Mouse (Mus musculus): Measurements from ENCODE around the gene St6gal1. TPM values are rescaled to one million over a fixed set of nuclear protein-coding genes. Genes with fewer than 3 reads are reported as not detected.
"Not testable (repeated sequence)": the region's sequence is repeated elsewhere in the genome, so short reads cannot be mapped to it uniquely, and the experiment has no call there.

Gene St6gal1
- 11.2 and 11.5 TPM in 2 replicates for polyA plus RNA-seq (2012; rRNA removed)

DNA sequence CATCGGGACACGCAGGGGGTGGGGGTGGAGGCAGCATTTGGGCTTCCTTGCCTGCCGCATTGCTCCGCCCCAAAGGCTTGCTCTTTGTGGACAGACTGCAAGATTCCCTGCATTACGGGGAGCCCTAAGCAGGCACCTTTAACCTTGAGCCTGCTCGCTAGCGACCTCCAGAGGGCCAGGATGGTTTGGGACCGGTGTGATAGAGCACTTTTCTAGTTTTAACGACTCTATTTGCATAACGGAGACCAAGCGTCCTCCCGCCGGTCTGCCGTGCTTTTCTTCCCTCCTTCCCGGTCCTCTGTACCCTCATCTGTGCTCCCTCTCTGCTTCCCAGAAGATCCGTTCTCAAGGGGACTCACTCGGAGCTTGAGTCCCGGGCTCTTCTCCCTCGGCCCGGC lies at the start of gene St6gal1:
St6gal1 (plus strand) TSS at position 70 of the 398 bp plus-strand sequence.
- peak; percentile 63 to 69 for DNase-seq
- TF ChIP-seq POLR2A (IDR thresholded peaks at IDR 0.05; ENCODE audit: borderline replicate concordance, insufficient read depth, low read length) = no peak
- peak; percentile 55 for TF ChIP-seq CTCF (IDR thresholded peaks at IDR 0.05; ENCODE audit: borderline replicate concordance, insufficient read depth, low read depth, low read length)
- Histone ChIP-seq H3K27ac (ENCODE audit: insufficient read depth, low read length) (no peak within 1 kb of the TSS), H3K4me1 (ENCODE audit: control insufficient read depth, insufficient read depth, low read length) (no peaks in the 10 kb centered on the region; the same call in 1 of the 2 replicates), H3K4me3 (replicated peaks; ENCODE audit: insufficient read depth, low read depth, low read length) (peak within 1 kb of the TSS; percentile 71), H3K27me3 (ENCODE audit: control insufficient read depth, insufficient read depth, low read length) (no peaks in the 10 kb centered on the region; the same call in 1 of the 2 replicates)
- under 1% methylated on average over 20 of the region's 20 CpGs for WGBS

DNA sequence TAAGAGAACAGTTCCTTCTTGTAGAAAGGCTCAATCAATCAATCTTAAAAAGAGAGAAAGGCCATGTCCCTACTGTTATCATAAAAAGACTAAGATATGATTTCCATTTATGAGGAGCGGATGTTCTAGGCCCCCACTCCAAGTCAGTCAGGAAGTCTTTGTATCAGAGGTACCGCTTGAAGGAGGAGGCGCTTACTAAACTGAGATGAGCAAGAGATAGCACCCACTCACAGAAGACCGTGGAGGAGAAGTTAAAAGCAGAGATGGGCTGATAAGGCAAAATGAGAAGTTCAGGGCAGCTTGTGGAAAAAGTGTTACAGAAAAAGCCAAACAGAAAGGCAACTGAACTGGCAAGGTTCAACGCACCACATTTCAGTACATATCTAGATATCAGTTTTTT lies 49.7 kb upstream of the St6gal1 start:
- no peak for TF ChIP-seq POLR2A (IDR thresholded peaks at IDR 0.05; ENCODE audit: borderline replicate concordance, insufficient read depth, low read length)
- Histone ChIP-seq H3K4me1 (ENCODE audit: control insufficient read depth, insufficient read depth, low read length) (no peaks in the 10 kb centered on the region), H3K27ac (ENCODE audit: insufficient read depth, low read length) (no peak overlapping the region), H3K27me3 (ENCODE audit: control insufficient read depth, insufficient read depth, low read length) (no peaks in the 10 kb centered on the region), H3K4me3 (replicated peaks; ENCODE audit: insufficient read depth, low read depth, low read length) (no peak overlapping the region)
- no peak for DNase-seq
- 93% methylated on average over 5 of the region's 5 CpGs for WGBS

- WGBS = 62% methylated on average over 3 of the region's 3 CpGs
- Histone ChIP-seq H3K27me3 (ENCODE audit: control insufficient read depth, insufficient read depth, low read length) (no peaks in the 10 kb centered on the region), H3K27ac (ENCODE audit: insufficient read depth, low read length) (no peak overlapping the region), H3K4me1 (ENCODE audit: control insufficient read depth, insufficient read depth, low read length) (no peaks in the 10 kb centered on the region), H3K4me3 (replicated peaks; ENCODE audit: insufficient read depth, low read depth, low read length) (no peak overlapping the region)
- no peak for DNase-seq
- TF ChIP-seq POLR2A (IDR thresholded peaks at IDR 0.05; ENCODE audit: borderline replicate concordance, insufficient read depth, low read length) = no peak
- no peak for TF ChIP-seq CTCF (IDR thresholded peaks at IDR 0.05; ENCODE audit: borderline replicate concordance, insufficient read depth, low read depth, low read length)
These were observed 48.6 kb upstream of the St6gal1 start for GRCm38 (mm10) chr16:23175956-23176355.

- no peak for DNase-seq
- 95% methylated on average over 2 of the region's 2 CpGs for WGBS
- Histone ChIP-seq H3K27ac (ENCODE audit: insufficient read depth, low read length) (no peak overlapping the region), H3K4me1 (ENCODE audit: control insufficient read depth, insufficient read depth, low read length) (no peaks in the 10 kb centered on the region), H3K27me3 (ENCODE audit: control insufficient read depth, insufficient read depth, low read length) (no peaks in the 10 kb centered on the region), H3K4me3 (replicated peaks; ENCODE audit: insufficient read depth, low read depth, low read length) (no peak overlapping the region)
- no peak for TF ChIP-seq POLR2A (IDR thresholded peaks at IDR 0.05; ENCODE audit: borderline replicate concordance, insufficient read depth, low read length)
- no peak for TF ChIP-seq CTCF (IDR thresholded peaks at IDR 0.05; ENCODE audit: borderline replicate concordance, insufficient read depth, low read depth, low read length)
These were observed 46.7 kb upstream of the St6gal1 start for GRCm38 (mm10) chr16:23177856-23178255.

DNA sequence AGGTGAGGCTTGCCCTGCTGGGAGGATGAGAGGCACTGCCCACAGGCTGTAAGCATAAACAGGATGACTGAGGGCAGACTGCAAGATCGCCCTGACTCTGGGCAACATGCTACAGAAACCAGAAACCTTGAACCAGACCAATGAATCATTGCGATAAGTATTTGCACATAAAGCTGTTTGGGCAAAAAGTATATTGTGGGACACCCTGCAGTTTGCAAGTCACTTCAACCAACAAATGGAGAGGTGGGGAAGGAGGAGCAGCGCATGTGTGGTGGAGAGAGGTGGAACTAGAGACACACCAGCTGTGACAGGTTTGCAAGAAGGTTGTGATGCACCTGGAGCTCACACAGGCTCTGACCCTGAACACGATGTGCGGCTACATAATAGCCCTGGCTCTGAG lies 45.7 kb upstream of the St6gal1 start:
- TF ChIP-seq CTCF (IDR thresholded peaks at IDR 0.05; ENCODE audit: borderline replicate concordance, insufficient read depth, low read depth, low read length) (no peak), POLR2A (IDR thresholded peaks at IDR 0.05; ENCODE audit: borderline replicate concordance, insufficient read depth, low read length) (no peak)
- 94% methylated on average over 5 of the region's 5 CpGs for WGBS
- H3K27me3 ChIP-seq (ENCODE audit: control insufficient read depth, insufficient read depth, low read length) = no peaks in the 10 kb centered on the region
- H3K4me3 ChIP-seq (replicated peaks; ENCODE audit: insufficient read depth, low read depth, low read length) = no peak overlapping the region
- no peaks in the 10 kb centered on the region for H3K4me1 ChIP-seq (ENCODE audit: control insufficient read depth, insufficient read depth, low read length)
- H3K27ac ChIP-seq (ENCODE audit: insufficient read depth, low read length) = no peak overlapping the region
- no peak for DNase-seq

DNA sequence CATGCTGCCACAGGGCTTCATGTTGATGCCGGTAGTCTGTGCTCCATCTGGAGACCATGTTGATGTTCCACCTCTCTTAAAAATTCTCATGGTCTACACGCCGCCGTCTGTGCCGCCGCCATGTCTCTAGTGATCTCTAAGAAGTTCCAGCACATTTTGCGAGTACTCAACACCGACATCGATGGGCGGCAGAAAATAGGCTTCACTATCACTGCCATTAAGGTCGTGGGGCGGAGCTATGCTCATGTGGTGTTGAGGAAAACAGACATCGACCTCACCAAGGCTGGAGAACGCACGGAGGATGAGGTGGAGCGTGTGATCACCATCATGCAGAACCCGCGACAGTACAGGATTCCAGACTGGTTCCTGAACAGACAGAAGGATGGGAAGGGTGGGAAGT lies 45.1 kb upstream of the St6gal1 start:
- H3K4me1 ChIP-seq (ENCODE audit: control insufficient read depth, insufficient read depth, low read length); H3K27ac ChIP-seq (ENCODE audit: insufficient read depth, low read length); DNase-seq; H3K4me3 ChIP-seq (replicated peaks; ENCODE audit: insufficient read depth, low read depth, low read length); H3K27me3 ChIP-seq (ENCODE audit: control insufficient read depth, insufficient read depth, low read length): not testable (repeated sequence)
- WGBS = 91% methylated on average over 18 of the region's 18 CpGs

DNA sequence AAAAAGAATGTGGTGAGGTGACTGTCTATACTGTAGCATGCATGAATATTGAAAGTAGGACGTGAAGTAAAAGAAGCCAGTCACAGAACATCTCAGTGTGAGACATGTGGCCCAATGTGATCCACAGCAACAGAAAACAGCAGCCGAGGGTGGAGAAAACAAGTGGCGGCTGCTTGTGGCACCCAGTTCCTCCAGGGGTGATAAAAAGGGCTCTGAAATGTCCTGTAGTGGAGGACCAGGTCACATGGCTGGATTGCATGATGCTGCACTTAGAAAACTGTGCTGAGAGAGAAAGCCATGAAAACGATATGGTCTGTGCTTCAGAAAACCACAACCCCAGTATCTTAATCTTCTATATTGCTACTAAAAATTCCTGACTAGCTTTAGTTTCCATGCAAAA lies 43.5 kb upstream of the St6gal1 start:
- H3K4me1 ChIP-seq (ENCODE audit: control insufficient read depth, insufficient read depth, low read length) = no peaks in the 10 kb centered on the region
- no peaks in the 10 kb centered on the region for H3K27me3 ChIP-seq (ENCODE audit: control insufficient read depth, insufficient read depth, low read length)
- no peak overlapping the region for H3K4me3 ChIP-seq (replicated peaks; ENCODE audit: insufficient read depth, low read depth, low read length)
- TF ChIP-seq POLR2A (IDR thresholded peaks at IDR 0.05; ENCODE audit: borderline replicate concordance, insufficient read depth, low read length) = no peak
- no peak for TF ChIP-seq CTCF (IDR thresholded peaks at IDR 0.05; ENCODE audit: borderline replicate concordance, insufficient read depth, low read depth, low read length)
- no peak for DNase-seq
- 75% methylated on average over 4 of the region's 4 CpGs for WGBS
- H3K27ac ChIP-seq (ENCODE audit: insufficient read depth, low read length) = no peak overlapping the region

GRCm38 (mm10) chr16:23181487-23181886 lies 43.1 kb upstream of the St6gal1 start:
- 82% methylated on average over 3 of the region's 3 CpGs for WGBS
- TF ChIP-seq POLR2A (IDR thresholded peaks at IDR 0.05; ENCODE audit: borderline replicate concordance, insufficient read depth, low read length) (no peak), CTCF (IDR thresholded peaks at IDR 0.05; ENCODE audit: borderline replicate concordance, insufficient read depth, low read depth, low read length) (no peak)
- H3K27ac ChIP-seq (ENCODE audit: insufficient read depth, low read length) = no peak overlapping the region

More at GRCm38 (mm10) chr16:23181487-23181886, 43.1 kb upstream of the St6gal1 start:
- no peak for DNase-seq
- Histone ChIP-seq H3K27me3 (ENCODE audit: control insufficient read depth, insufficient read depth, low read length) (no peaks in the 10 kb centered on the region), H3K4me1 (ENCODE audit: control insufficient read depth, insufficient read depth, low read length) (no peaks in the 10 kb centered on the region), H3K4me3 (replicated peaks; ENCODE audit: insufficient read depth, low read depth, low read length) (no peak overlapping the region)
